Mouse (Mus musculus) bone marrow macrophage, adult 2 months (primary cell): ENCODE measurements at regions not wholly inside any gene's neighbourhood (a gene's known extent, or its start where the extent isn't known, plus 50 kb on each side); places are given as distances from the start of the nearest gene placed in this dataset.

Experiments used
- H3K27ac ChIP-seq: 2 replicates; pipeline ENCODE4 v1.5.1; 2012; ENCODE audit warnings: low read depth, low read length; ENCODE audit not compliant: insufficient read depth
- H3K4me1 ChIP-seq: 2 replicates; pipeline ENCODE4 v1.6.1; 2012; ENCODE audit warnings: low read length; ENCODE audit not compliant: control insufficient read depth, insufficient read depth
- H3K4me3 ChIP-seq: 2 replicates; pipeline ENCODE4 v1.5.1; 2012; ENCODE audit warnings: mild to moderate bottlenecking, low read length, moderate library complexity; ENCODE audit not compliant: insufficient read depth
- CTCF ChIP-seq: IDR thresholded peaks from 2 replicates; pipeline ENCODE4 v1.5.1; 2012; ENCODE audit warnings: low read depth, mild to moderate bottlenecking, low read length, moderate library complexity
- POLR2A ChIP-seq: IDR thresholded peaks from 2 replicates; pipeline ENCODE4 v1.6.1; 2012; ENCODE audit warnings: mild to moderate bottlenecking, low read depth, low read length, borderline replicate concordance

GRCm38 (mm10) chr13:5987491-5987890 lies 126.2 kb downstream of the Klf6 start:
- TF ChIP-seq CTCF = no peak
- no peak for TF ChIP-seq POLR2A
- H3K27ac ChIP-seq = no peak overlapping the region
- H3K4me1 ChIP-seq = peaks cover 12% of the 10 kb centered on the region
- H3K4me3 ChIP-seq = no peak overlapping the region

- TF ChIP-seq POLR2A (no peak), CTCF (no peak)
- Histone ChIP-seq H3K4me1 (peaks cover 12% of the 10 kb centered on the region), H3K27ac (no peak overlapping the region), H3K4me3 (no peak overlapping the region)
Measured at GRCm38 (mm10) chr13:5988407-5988806, 127.1 kb downstream of the Klf6 start.

- TF ChIP-seq CTCF (no peak), POLR2A (no peak)
- no peak overlapping the region for H3K4me3 ChIP-seq
- H3K4me1 ChIP-seq = peaks cover 6% of the 10 kb centered on the region
- H3K27ac ChIP-seq = no peak overlapping the region
Measured at GRCm38 (mm10) chr13:6000559-6001217, 139.4 kb downstream of the Klf6 start.

- H3K27ac ChIP-seq = no peak overlapping the region
- peaks cover 6% of the 10 kb centered on the region for H3K4me1 ChIP-seq
- TF ChIP-seq POLR2A = no peak
- no peak for TF ChIP-seq CTCF
- H3K4me3 ChIP-seq = no peak overlapping the region
Measured at GRCm38 (mm10) chr13:6001218-6001564, 139.9 kb downstream of the Klf6 start.

- Histone ChIP-seq H3K27ac (no peak overlapping the region), H3K4me1 (peaks cover 19% of the 10 kb centered on the region), H3K4me3 (no peak overlapping the region)
- no peak for TF ChIP-seq POLR2A
- TF ChIP-seq CTCF = no peak
Measured at GRCm38 (mm10) chr13:6005901-6006300, 144.6 kb downstream of the Klf6 start.

GRCm38 (mm10) chr13:6009671-6010070 lies 148.4 kb downstream of the Klf6 start:
- H3K27ac ChIP-seq = peak overlapping the region; percentile 39
- peaks cover 13% of the 10 kb centered on the region for H3K4me1 ChIP-seq
- no peak overlapping the region for H3K4me3 ChIP-seq
- no peak for TF ChIP-seq CTCF
- TF ChIP-seq POLR2A = no peak

GRCm38 (mm10) chr13:6027207-6027606 lies 165.9 kb downstream of the Klf6 start:
- H3K4me1 ChIP-seq = peaks cover 13% of the 10 kb centered on the region
- H3K27ac ChIP-seq = no peak overlapping the region
- TF ChIP-seq POLR2A (no peak), CTCF (no peak)
- H3K4me3 ChIP-seq = no peak overlapping the region

- Histone ChIP-seq H3K27ac (no peak overlapping the region), H3K4me1 (peaks cover 13% of the 10 kb centered on the region), H3K4me3 (no peak overlapping the region)
- TF ChIP-seq CTCF = no peak
Measured at GRCm38 (mm10) chr13:6028878-6029277, 167.6 kb downstream of the Klf6 start.

GRCm38 (mm10) chr13:6029461-6029860 lies 168.2 kb downstream of the Klf6 start:
- H3K27ac ChIP-seq = peak overlapping the region; percentile 21; the same call in 1 of the 2 replicates
- H3K4me1 ChIP-seq = peaks cover 13% of the 10 kb centered on the region
- TF ChIP-seq POLR2A (no peak), CTCF (no peak)
- H3K4me3 ChIP-seq = no peak overlapping the region

GRCm38 (mm10) chr13:6030128-6030527 lies 168.8 kb downstream of the Klf6 start:
- TF ChIP-seq CTCF (no peak), POLR2A (no peak)

GRCm38 (mm10) chr13:6040132-6040531 lies 178.8 kb downstream of the Klf6 start:
- no peak overlapping the region for H3K27ac ChIP-seq
- H3K4me3 ChIP-seq = no peak overlapping the region
- H3K4me1 ChIP-seq = peaks cover 4% of the 10 kb centered on the region
- TF ChIP-seq CTCF = no peak
- TF ChIP-seq POLR2A = no peak

More at GRCm38 (mm10) chr13:6030128-6030527, 168.8 kb downstream of the Klf6 start:
- H3K4me3 ChIP-seq = no peak overlapping the region
- peaks cover 13% of the 10 kb centered on the region for H3K4me1 ChIP-seq
- no peak overlapping the region for H3K27ac ChIP-seq
